In genomic region chr4:133468080-133468479, GRCm38 (mm10) we compare ENCODE assay signal across 8 mouse cellular contexts. TPM values are rescaled to one million over a fixed set of nuclear protein-coding genes. Genes with fewer than 3 reads are reported as not detected.
DNase-seq lines count a peak whose midpoint lies in the region; ATAC-seq lines count a peak whose summit lies in the region.

No protein-coding gene starts in this region.

- peak overlapping the region; percentile 49 for H3K4me3 ChIP-seq in embryonic facial prominence, embryonic 12.5 days

- H3K9me3 ChIP-seq in embryonic facial prominence, embryonic 12.5 days: peaks cover 3% of the 10 kb centered on the region; the same call in 1 of the 2 replicates

- H3K9ac ChIP-seq in embryonic facial prominence, embryonic 12.5 days: peak overlapping the region; percentile 37

- H3K4me2 ChIP-seq in embryonic facial prominence, embryonic 12.5 days (replicated peaks): peak overlapping the region; percentile 95

- no peak overlapping the region for H3K27ac ChIP-seq in embryonic facial prominence, embryonic 12.5 days

- DNase-seq in ovary, adult 18-20 months (ENCODE audit: low spot score): peak; percentile 65
- DNase-seq in ovary, postnatal 10 days (ENCODE audit: low spot score): no peak
- peak; percentile 82 to 88 for DNase-seq in heart, adult 9 months (ENCODE audit: low spot score in 2 of 2)
- peak; percentile 83 for DNase-seq in kidney, adult 9 months
- DNase-seq in liver: peak; percentile 65
- peak; percentile 34 to 82 for DNase-seq in monocyte, adult 2 months (ENCODE audit: low read depth in 1 of 2, low spot score in 2 of 2)
- peak; percentile 73 for DNase-seq in splenic B cell, adult 2 months (ENCODE audit: low read depth, low spot score)

- ATAC-seq in embryonic facial prominence, embryonic 12.5 days (ENCODE audit: insufficient number of reproducible peaks, insufficient read depth, low FRiP score, low TSS enrichment): no peak

- H3K4me1 ChIP-seq in embryonic facial prominence, embryonic 12.5 days: peaks cover 10% of the 10 kb centered on the region; the same call in 1 of the 2 replicates

- peaks cover 4% of the 10 kb centered on the region; the same call in 1 of the 2 replicates for H3K27me3 ChIP-seq in embryonic facial prominence, embryonic 12.5 days
- no peaks in the 10 kb centered on the region for H3K27me3 ChIP-seq in splenic B cell, adult 2 months (ENCODE audit: control insufficient read depth, insufficient read depth, low read length, poor library complexity, severe bottlenecking)

- no peaks in the 10 kb centered on the region for H3K36me3 ChIP-seq in embryonic facial prominence, embryonic 12.5 days
- H3K36me3 ChIP-seq in splenic B cell, adult 2 months (ENCODE audit: control insufficient read depth, insufficient read depth, low read length, poor library complexity, severe bottlenecking): no peaks in the 10 kb centered on the region

- WGBS in embryonic facial prominence, embryonic 12.5 days: under 1% methylated on average over 26 of the region's 27 CpGs

RNA-seq across cellular contexts. Expression of gene Tent5b, which starts 11.9 kb away (rescaled TPM):
- polyA plus RNA-seq in embryonic facial prominence, embryonic 12.5 days (2016; fragmentation: Nextera tagmentation; extraction: Ambion mirVana): 1.9 and 2.1 TPM in 2 replicates

RNA-seq across cellular contexts. Expression of gene Trnp1, which starts 30.3 kb away (rescaled TPM):
- 4.2 and 4.6 TPM in 2 replicates for polyA plus RNA-seq in embryonic facial prominence, embryonic 12.5 days (2016; fragmentation: Nextera tagmentation; extraction: Ambion mirVana)

RNA-seq across cellular contexts. Expression of gene Kdf1, which starts 50.7 kb away (rescaled TPM):
- 10.3 and 12.2 TPM in 2 replicates for polyA plus RNA-seq in embryonic facial prominence, embryonic 12.5 days (2016; fragmentation: Nextera tagmentation; extraction: Ambion mirVana)
